Mouse (Mus musculus): Measurements from ENCODE around the gene Rnf20.
"Not testable (repeated sequence)": the region's sequence is repeated elsewhere in the genome, so short reads cannot be mapped to it uniquely, and the experiment has no call there.

Gene Rnf20

GRCm38 (mm10) chr4:49631319-49632138, at the start of gene Rnf20:
TSS of gene Rnf20 (plus strand) at chr4:49632006.
- peak; percentile 96 for DNase-seq (ENCODE audit: low read depth)

- DNase-seq (ENCODE audit: low read depth): no peak
Observed at GRCm38 (mm10) chr4:49583965-49584831, 47.6 kb upstream of the Rnf20 start.

- no peak for DNase-seq (ENCODE audit: low read depth)
Observed at GRCm38 (mm10) chr4:49585524-49586101, 46.2 kb upstream of the Rnf20 start.

GRCm38 (mm10) chr4:49586811-49587210, 45.0 kb upstream of the Rnf20 start:
- no peak for DNase-seq (ENCODE audit: low read depth)

- no peak for DNase-seq (ENCODE audit: low read depth)
Observed at GRCm38 (mm10) chr4:49590152-49590551, 41.7 kb upstream of the Rnf20 start.

- no peak for DNase-seq (ENCODE audit: low read depth)
Observed at GRCm38 (mm10) chr4:49596846-49597182, 35.0 kb upstream of the Rnf20 start.

- no peak for DNase-seq (ENCODE audit: low read depth)
Observed at GRCm38 (mm10) chr4:49597183-49598100, 34.4 kb upstream of the Rnf20 start, which contains the start of gene Tmem246. TSS of gene Tmem246 (minus strand) at chr4:49597876.

- DNase-seq (ENCODE audit: low read depth): no peak
Observed at GRCm38 (mm10) chr4:49603161-49603560, 28.6 kb upstream of the Rnf20 start.

GRCm38 (mm10) chr4:49604016-49604546, 27.7 kb upstream of the Rnf20 start:
- no peak for DNase-seq (ENCODE audit: low read depth)

- no peak for DNase-seq (ENCODE audit: low read depth)
Observed at GRCm38 (mm10) chr4:49604616-49605015, 27.2 kb upstream of the Rnf20 start.

- no peak for DNase-seq (ENCODE audit: low read depth)
Observed at GRCm38 (mm10) chr4:49605459-49605858, 26.3 kb upstream of the Rnf20 start.

GRCm38 (mm10) chr4:49616924-49617323, 14.9 kb upstream of the Rnf20 start:
- no peak for DNase-seq (ENCODE audit: low read depth)

GRCm38 (mm10) chr4:49619861-49620260, 11.9 kb upstream of the Rnf20 start:
- not testable (repeated sequence) for DNase-seq (ENCODE audit: low read depth)

GRCm38 (mm10) chr4:49622272-49622671, 9.5 kb upstream of the Rnf20 start:
- DNase-seq (ENCODE audit: low read depth): no peak

- no peak for DNase-seq (ENCODE audit: low read depth)
Observed at GRCm38 (mm10) chr4:49623916-49624315, 7.9 kb upstream of the Rnf20 start.

- not testable (repeated sequence) for DNase-seq (ENCODE audit: low read depth)
Observed at GRCm38 (mm10) chr4:49624969-49625368, 6.8 kb upstream of the Rnf20 start.

- peak; percentile 88 for DNase-seq (ENCODE audit: low read depth)
Observed at GRCm38 (mm10) chr4:49626973-49627372, 4.8 kb upstream of the Rnf20 start.

GRCm38 (mm10) chr4:49628941-49629340, 2.9 kb upstream of the Rnf20 start:
- no peak for DNase-seq (ENCODE audit: low read depth)

GRCm38 (mm10) chr4:49632139-49632481, 304 bp downstream of the Rnf20 start:
- no peak for DNase-seq (ENCODE audit: low read depth)

- no peak for DNase-seq (ENCODE audit: low read depth)
Observed at GRCm38 (mm10) chr4:49637821-49638220, 6.0 kb downstream of the Rnf20 start.

- DNase-seq (ENCODE audit: low read depth): no peak
Observed at GRCm38 (mm10) chr4:49639913-49640312, 8.1 kb downstream of the Rnf20 start.
